Mouse (Mus musculus) heart, postnatal 4 days (tissue): ENCODE data around the gene Lzic. TPM values are rescaled to one million over a fixed set of nuclear protein-coding genes. Genes with fewer than 3 reads are reported as not detected.
A peak's percentile ranks its signal among the peaks of the same experiment; 100 is the strongest.
"Not testable (repeated sequence)": the region's sequence is repeated elsewhere in the genome, so short reads cannot be mapped to it uniquely, and the experiment has no call there.

ENCODE experiments used
- DNase-seq: peaks from one replicate; pipeline ENCODE4 v3.0.0; 2021
- total RNA-seq, 2 experiments: library from RNA; stranded (reverse); gene quantifications; 2 replicates each; pipeline ENCODE4 v1.2.3; 2021

The Lzic gene
- total RNA-seq, result 10 to 100 TPM; 43.4 to 46.8 TPM

GRCm38 (mm10) chr4:149485053-149485824, at the start of gene Lzic, which contains the start of gene Nmnat1:
Gene Lzic (plus strand): TSS chr4:149485229.
Gene Nmnat1 (minus strand): TSS chr4:149485202.
- peak; percentile 97 for DNase-seq

- no peak for DNase-seq
Observed at GRCm38 (mm10) chr4:149440576-149440975, 44.5 kb upstream of the Lzic start.

- DNase-seq, result peak; percentile 39
Observed at GRCm38 (mm10) chr4:149442436-149442835, 42.6 kb upstream of the Lzic start.

- DNase-seq, result no peak
Observed at GRCm38 (mm10) chr4:149444465-149444864, 40.6 kb upstream of the Lzic start.

DNA sequence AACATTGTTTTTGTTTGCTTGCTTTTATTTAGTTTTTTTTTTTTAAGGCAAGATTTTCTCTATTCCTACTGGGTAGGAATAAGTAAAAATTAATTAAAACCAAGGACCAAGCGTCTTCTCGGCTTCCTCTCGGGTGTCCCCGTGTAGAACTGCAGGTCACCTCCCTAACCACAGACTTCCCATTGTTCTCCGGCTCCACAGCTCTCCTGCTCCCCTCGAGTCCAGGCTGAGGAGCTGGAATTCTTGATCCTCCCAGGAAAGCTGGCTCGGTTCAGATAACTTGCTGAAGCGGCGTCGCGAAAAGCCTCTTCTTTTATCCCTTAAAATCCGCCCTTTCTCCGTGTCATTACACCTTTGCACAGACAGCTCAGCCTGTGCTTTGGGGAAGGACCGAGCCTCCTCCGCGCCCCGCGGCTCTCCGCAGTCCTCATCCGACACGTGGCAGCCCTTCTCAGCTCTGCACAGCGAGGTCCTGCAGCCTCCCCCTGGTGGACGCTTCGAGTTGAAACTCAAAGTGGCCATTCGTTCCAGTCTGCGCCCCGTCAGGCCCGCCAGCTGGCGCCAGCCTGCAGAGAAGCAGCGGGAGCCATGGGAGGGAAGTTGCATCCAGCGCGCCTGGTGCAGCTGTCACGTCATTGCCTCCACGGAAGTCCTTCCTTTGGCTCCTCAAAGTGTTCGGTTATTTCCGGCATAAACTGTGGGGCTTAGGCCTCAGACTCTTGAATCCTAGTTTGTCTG, 39.9 kb upstream of the Lzic start:
- DNase-seq, result peak; percentile 95

- peak; percentile 80 for DNase-seq
Observed at GRCm38 (mm10) chr4:149445868-149446267, 39.2 kb upstream of the Lzic start.

- no peak for DNase-seq
Observed at GRCm38 (mm10) chr4:149446309-149446708, 38.7 kb upstream of the Lzic start.

DNA sequence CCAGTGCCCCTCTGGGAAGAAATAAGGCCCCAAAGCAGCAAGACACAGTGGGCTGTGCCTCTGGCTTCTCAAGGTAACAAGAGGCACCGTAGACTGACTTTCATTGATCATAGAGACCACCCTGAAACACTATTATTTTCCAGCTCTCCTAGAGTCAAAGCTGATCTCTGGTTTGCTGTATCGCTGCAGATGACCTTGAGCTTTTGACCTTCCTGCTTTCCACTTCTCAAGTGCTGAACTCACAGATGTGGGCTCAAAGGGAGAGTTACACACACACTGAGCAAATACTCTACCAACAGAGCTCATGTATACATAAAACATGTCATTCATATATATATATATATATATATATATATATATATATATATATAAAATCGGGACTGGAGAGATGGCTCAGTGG, 34.4 kb upstream of the Lzic start:
- no peak for DNase-seq

DNA sequence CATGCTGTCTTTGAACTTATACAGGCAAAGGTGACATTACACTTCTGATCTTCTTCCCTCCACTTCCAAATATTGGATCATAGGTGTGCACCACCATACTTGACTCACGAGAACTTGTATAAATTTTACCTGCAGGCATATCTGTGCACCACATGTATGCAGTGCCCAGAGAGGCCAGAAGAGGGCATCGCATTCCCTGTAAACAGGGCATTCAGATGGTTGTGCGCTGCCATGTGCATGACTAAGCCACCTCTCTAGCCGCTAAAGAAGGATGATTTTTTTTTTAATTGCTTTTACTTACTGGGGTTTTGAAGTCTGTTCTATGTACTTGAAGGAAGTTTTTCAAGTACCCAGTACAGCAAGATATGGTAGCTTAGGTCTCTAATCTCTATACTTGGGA, 31.4 kb upstream of the Lzic start:
- DNase-seq, result peak; percentile 61

DNA sequence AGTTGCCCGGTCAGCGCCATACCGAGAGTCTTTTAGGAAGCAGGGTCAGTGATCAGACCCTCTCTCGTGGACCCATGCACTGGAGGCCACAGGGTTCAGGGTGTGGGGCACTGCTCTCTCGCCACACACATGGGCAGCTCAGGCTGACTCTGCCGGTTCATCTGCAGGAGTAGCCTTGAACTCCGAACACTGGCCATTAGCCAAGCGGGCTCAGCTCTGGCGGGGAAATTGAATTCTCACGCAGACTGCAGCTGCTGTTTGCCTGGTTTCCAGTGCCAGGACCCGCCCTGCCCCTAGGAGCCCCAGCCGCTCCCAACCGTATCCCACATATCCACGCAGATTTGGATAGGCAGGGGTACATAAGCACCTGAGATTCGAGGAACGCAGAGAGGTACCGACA, 30.8 kb upstream of the Lzic start:
- DNase-seq, result no peak

GRCm38 (mm10) chr4:149454879-149455278, 30.1 kb upstream of the Lzic start, which contains the start of gene Rbp7:
Gene Rbp7 (minus strand): TSS chr4:149454978.
- peak; percentile 21 for DNase-seq

GRCm38 (mm10) chr4:149457163-149457562, 27.9 kb upstream of the Lzic start:
- DNase-seq, result not testable (repeated sequence)

DNA sequence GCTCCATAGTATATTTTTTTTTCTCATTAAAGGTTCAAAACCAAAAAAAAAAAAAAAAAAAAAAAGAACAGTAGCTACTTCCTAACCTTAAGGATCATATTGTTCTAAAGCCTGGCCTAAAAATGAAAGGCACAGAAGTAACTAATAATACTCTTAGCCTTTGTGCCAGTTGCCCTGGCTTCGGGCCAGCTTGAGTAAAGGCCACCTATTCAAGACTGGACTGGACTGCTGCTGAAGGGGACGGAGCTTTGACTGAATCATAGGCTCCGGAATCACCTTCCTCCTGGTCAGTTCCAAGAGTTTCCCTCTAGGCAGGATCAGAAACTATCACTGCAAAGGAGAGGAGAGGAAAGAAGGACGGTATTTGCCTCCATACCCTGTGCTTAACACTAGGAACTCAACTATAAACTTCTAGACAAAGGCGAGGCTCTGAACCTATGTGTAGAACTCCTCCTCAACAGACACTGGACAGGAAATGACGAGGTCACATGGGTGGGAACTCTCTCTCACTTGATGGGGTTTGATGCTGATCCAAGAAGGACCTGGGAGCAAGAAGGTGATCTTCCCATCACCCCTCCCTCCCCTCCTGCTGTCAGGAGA, 27.1 kb upstream of the Lzic start:
- DNase-seq, result peak; percentile 75

DNA sequence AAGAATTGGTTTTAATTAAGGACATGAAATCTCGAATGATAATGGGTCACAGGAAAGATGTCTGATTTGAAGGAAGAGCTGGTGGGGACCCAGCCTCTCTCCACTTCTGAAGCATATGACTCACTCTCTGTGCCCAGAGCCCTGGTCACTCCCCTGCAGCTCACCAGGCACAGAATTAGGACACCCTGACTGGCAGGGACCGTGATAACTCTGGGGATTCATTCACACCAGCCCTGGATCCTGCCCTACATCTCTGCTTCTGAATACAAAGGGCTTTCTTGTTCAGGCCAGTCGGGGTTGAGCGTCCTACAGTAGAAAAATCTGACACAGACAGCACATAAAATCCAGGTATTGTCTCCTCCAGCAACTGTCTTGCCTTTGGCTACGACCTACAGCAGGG, 26.5 kb upstream of the Lzic start:
- DNase-seq, result no peak

GRCm38 (mm10) chr4:149459425-149459824, 25.6 kb upstream of the Lzic start:
- no peak for DNase-seq

- DNase-seq, result not testable (repeated sequence)
Observed at GRCm38 (mm10) chr4:149460475-149460874, 24.6 kb upstream of the Lzic start.

- no peak for DNase-seq
Observed at GRCm38 (mm10) chr4:149461579-149462304, 23.3 kb upstream of the Lzic start.

DNA sequence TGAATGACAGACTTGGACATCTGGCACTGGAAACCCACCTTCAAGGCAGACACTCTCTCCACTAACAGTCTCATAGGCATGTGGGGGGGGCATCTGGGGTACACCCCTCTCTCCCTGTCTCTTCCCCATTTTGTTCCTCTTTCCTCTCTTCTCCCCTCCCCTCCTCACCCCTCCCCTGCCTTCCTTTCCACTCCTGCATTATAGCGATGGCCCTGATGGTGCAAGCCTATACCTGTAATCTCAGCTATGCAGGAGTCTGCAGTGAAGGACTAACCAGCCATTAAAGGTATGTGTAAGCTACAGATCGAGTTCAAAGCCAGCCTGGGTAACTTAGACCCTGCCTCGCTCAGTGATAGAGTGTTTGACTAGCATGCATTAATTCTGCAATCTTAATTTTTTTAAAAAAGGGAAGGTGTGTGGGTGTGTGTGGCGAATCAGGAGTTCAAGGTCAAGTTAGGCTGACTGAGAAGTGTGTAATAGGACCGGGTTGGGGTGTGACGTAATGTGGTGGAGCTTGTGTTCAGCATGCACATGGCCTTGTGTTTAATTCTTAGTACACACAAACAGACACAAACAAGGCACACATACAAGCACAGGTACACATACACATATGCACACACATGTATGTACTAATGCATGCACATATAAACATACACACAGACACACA, 22.6 kb upstream of the Lzic start:
- no peak for DNase-seq

GRCm38 (mm10) chr4:149463435-149463950, 21.5 kb upstream of the Lzic start:
- no peak for DNase-seq

GRCm38 (mm10) chr4:149469557-149469956, 15.5 kb upstream of the Lzic start:
- no peak for DNase-seq

DNA sequence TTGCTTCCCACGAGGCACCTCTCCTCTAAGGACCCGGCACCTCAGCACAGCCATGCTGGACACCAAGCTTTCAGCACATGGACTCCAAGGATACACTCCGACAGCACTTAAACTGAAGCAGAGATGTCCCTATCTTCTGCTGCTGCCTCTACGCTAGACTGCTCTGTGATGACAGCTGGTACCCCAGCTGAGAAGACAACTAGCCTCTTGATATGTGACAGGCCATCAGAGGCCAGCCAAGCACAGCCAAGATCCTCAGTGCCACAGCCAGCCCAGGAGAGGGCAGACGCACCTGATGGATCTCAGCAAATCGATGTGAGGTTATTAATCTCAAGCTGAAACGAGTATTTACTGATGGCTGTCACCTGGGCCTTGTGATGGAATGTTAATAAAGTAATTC, 9.9 kb upstream of the Lzic start:
- no peak for DNase-seq

GRCm38 (mm10) chr4:149477078-149477477, 8.0 kb upstream of the Lzic start, which contains the start of gene Tmem274:
Gene Tmem274 (plus strand): TSS chr4:149477378.
- no peak for DNase-seq
